Mouse (Mus musculus) spleen, adult 2 months (tissue): ENCODE data around the gene Ybx3.

Source experiments
- CTCF ChIP-seq: fragments of 200-500 bp; IDR thresholded peaks from 2 replicates; pipeline ENCODE4 v1.5.1; 2011; ENCODE audit warnings: mild to moderate bottlenecking, inconsistent platforms; ENCODE audit not compliant: insufficient read depth, insufficient read length, insufficient replicate concordance; ENCODE audit errors: extremely low read depth
- POLR2A ChIP-seq: fragments of 200-500 bp; IDR thresholded peaks from 2 replicates; pipeline ENCODE4 v1.6.1; 2011; ENCODE audit warnings: low read depth, low read length, inconsistent platforms

DNA sequence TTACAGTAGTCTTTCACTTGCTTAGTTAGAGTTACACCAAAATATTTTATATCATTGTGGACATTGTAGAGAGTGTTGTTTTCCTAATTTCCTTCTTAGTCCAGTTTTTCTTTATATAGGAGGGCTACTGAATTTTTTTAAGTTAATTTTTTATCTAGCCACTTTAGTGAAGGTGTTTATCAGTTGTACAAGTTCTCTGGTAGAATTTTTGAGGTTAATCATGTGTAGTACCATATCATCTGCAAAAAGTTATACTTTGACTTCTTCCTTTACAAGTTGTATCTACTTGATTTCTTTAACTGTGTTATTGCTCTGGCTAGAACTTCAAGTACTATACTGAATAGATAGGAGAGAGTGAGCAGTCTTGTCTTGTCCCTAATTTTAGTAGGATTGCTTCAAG, 48.4 kb upstream of the Ybx3 start:
- no peak for TF ChIP-seq POLR2A
- no peak for TF ChIP-seq CTCF
